Mouse (Mus musculus): ENCODE results near the gene Ifrd2. TPM values are rescaled to one million over a fixed set of nuclear protein-coding genes. Genes with fewer than 3 reads are reported as not detected.

Ifrd2 gene
- polyA plus RNA-seq, 1 experiment = 16.4 TPM

GRCm38 (mm10) chr9:107629411-107629730 lies 41.9 kb downstream of the Ifrd2 start:
- H3K4me3 ChIP-seq (ENCODE audit: control insufficient read depth, low read depth, low read length) = no peak overlapping the region
- peaks cover 46% of the 10 kb centered on the region for H3K4me1 ChIP-seq (ENCODE audit: control insufficient read depth, insufficient read depth, low read length)
- H3K36me3 ChIP-seq (ENCODE audit: control insufficient read depth, insufficient read depth, low read length) = no peaks in the 10 kb centered on the region
- TF ChIP-seq CTCF (IDR thresholded peaks at IDR 0.05; ENCODE audit: control insufficient read depth, insufficient read depth, insufficient replicate concordance, low read depth, low read length) = no peak
- no peak for TF ChIP-seq POLR2A (IDR thresholded peaks at IDR 0.05; ENCODE audit: control insufficient read depth, low read depth, low read length)
- H3K27me3 ChIP-seq (ENCODE audit: control insufficient read depth, insufficient read depth, low read length) = no peaks in the 10 kb centered on the region
- peak overlapping the region; percentile 14; the same call in 1 of the 2 replicates for H3K27ac ChIP-seq (ENCODE audit: control insufficient read depth, insufficient read depth, low read depth, low read length)

- Histone ChIP-seq H3K36me3 (ENCODE audit: control insufficient read depth, insufficient read depth, low read length) (no peaks in the 10 kb centered on the region), H3K27me3 (ENCODE audit: control insufficient read depth, insufficient read depth, low read length) (no peaks in the 10 kb centered on the region), H3K4me3 (ENCODE audit: control insufficient read depth, low read depth, low read length) (no peak overlapping the region), H3K27ac (ENCODE audit: control insufficient read depth, insufficient read depth, low read depth, low read length) (no peak overlapping the region), H3K4me1 (ENCODE audit: control insufficient read depth, insufficient read depth, low read length) (peaks cover 51% of the 10 kb centered on the region)
- TF ChIP-seq CTCF (IDR thresholded peaks at IDR 0.05; ENCODE audit: control insufficient read depth, insufficient read depth, insufficient replicate concordance, low read depth, low read length) = no peak
These were observed 42.5 kb downstream of the Ifrd2 start for GRCm38 (mm10) chr9:107629901-107630425.

GRCm38 (mm10) chr9:107630576-107630975 lies 43.1 kb downstream of the Ifrd2 start:
- Histone ChIP-seq H3K4me1 (ENCODE audit: control insufficient read depth, insufficient read depth, low read length) (peaks cover 53% of the 10 kb centered on the region), H3K36me3 (ENCODE audit: control insufficient read depth, insufficient read depth, low read length) (no peaks in the 10 kb centered on the region), H3K4me3 (ENCODE audit: control insufficient read depth, low read depth, low read length) (no peak overlapping the region), H3K27me3 (ENCODE audit: control insufficient read depth, insufficient read depth, low read length) (no peaks in the 10 kb centered on the region), H3K27ac (ENCODE audit: control insufficient read depth, insufficient read depth, low read depth, low read length) (no peak overlapping the region)
- no peak for TF ChIP-seq CTCF (IDR thresholded peaks at IDR 0.05; ENCODE audit: control insufficient read depth, insufficient read depth, insufficient replicate concordance, low read depth, low read length)
- TF ChIP-seq POLR2A (IDR thresholded peaks at IDR 0.05; ENCODE audit: control insufficient read depth, low read depth, low read length) = no peak

GRCm38 (mm10) chr9:107631311-107631826 lies 43.9 kb downstream of the Ifrd2 start:
- no peaks in the 10 kb centered on the region for H3K36me3 ChIP-seq (ENCODE audit: control insufficient read depth, insufficient read depth, low read length)
- peaks cover 52% of the 10 kb centered on the region for H3K4me1 ChIP-seq (ENCODE audit: control insufficient read depth, insufficient read depth, low read length)
- no peaks in the 10 kb centered on the region for H3K27me3 ChIP-seq (ENCODE audit: control insufficient read depth, insufficient read depth, low read length)
- no peak overlapping the region for H3K27ac ChIP-seq (ENCODE audit: control insufficient read depth, insufficient read depth, low read depth, low read length)
- TF ChIP-seq CTCF (IDR thresholded peaks at IDR 0.05; ENCODE audit: control insufficient read depth, insufficient read depth, insufficient replicate concordance, low read depth, low read length) = no peak
- no peak for TF ChIP-seq POLR2A (IDR thresholded peaks at IDR 0.05; ENCODE audit: control insufficient read depth, low read depth, low read length)
- no peak overlapping the region for H3K4me3 ChIP-seq (ENCODE audit: control insufficient read depth, low read depth, low read length)

GRCm38 (mm10) chr9:107631861-107632260 lies 44.4 kb downstream of the Ifrd2 start:
- Histone ChIP-seq H3K4me3 (ENCODE audit: control insufficient read depth, low read depth, low read length) (no peak overlapping the region), H3K4me1 (ENCODE audit: control insufficient read depth, insufficient read depth, low read length) (peaks cover 47% of the 10 kb centered on the region), H3K27ac (ENCODE audit: control insufficient read depth, insufficient read depth, low read depth, low read length) (no peak overlapping the region; the same call in 1 of the 2 replicates), H3K36me3 (ENCODE audit: control insufficient read depth, insufficient read depth, low read length) (no peaks in the 10 kb centered on the region), H3K27me3 (ENCODE audit: control insufficient read depth, insufficient read depth, low read length) (no peaks in the 10 kb centered on the region)
- no peak for TF ChIP-seq POLR2A (IDR thresholded peaks at IDR 0.05; ENCODE audit: control insufficient read depth, low read depth, low read length)

- TF ChIP-seq POLR2A (IDR thresholded peaks at IDR 0.05; ENCODE audit: control insufficient read depth, low read depth, low read length) (no peak), CTCF (IDR thresholded peaks at IDR 0.05; ENCODE audit: control insufficient read depth, insufficient read depth, insufficient replicate concordance, low read depth, low read length) (no peak)
- Histone ChIP-seq H3K27me3 (ENCODE audit: control insufficient read depth, insufficient read depth, low read length) (no peaks in the 10 kb centered on the region), H3K27ac (ENCODE audit: control insufficient read depth, insufficient read depth, low read depth, low read length) (peak overlapping the region; percentile 99), H3K4me3 (ENCODE audit: control insufficient read depth, low read depth, low read length) (peak overlapping the region; percentile 91), H3K4me1 (ENCODE audit: control insufficient read depth, insufficient read depth, low read length) (peaks cover 49% of the 10 kb centered on the region), H3K36me3 (ENCODE audit: control insufficient read depth, insufficient read depth, low read length) (no peaks in the 10 kb centered on the region)
These were observed 45.0 kb downstream of the Ifrd2 start for GRCm38 (mm10) chr9:107632478-107632877.

- H3K27me3 ChIP-seq (ENCODE audit: control insufficient read depth, insufficient read depth, low read length) = no peaks in the 10 kb centered on the region
- H3K4me1 ChIP-seq (ENCODE audit: control insufficient read depth, insufficient read depth, low read length) = peaks cover 49% of the 10 kb centered on the region
- TF ChIP-seq CTCF (IDR thresholded peaks at IDR 0.05; ENCODE audit: control insufficient read depth, insufficient read depth, insufficient replicate concordance, low read depth, low read length) = no peak
- TF ChIP-seq POLR2A (IDR thresholded peaks at IDR 0.05; ENCODE audit: control insufficient read depth, low read depth, low read length) = peak; percentile 91
- H3K36me3 ChIP-seq (ENCODE audit: control insufficient read depth, insufficient read depth, low read length) = no peaks in the 10 kb centered on the region
- H3K27ac ChIP-seq (ENCODE audit: control insufficient read depth, insufficient read depth, low read depth, low read length) = peak overlapping the region; percentile 99
- peak overlapping the region; percentile 91 for H3K4me3 ChIP-seq (ENCODE audit: control insufficient read depth, low read depth, low read length)
These were observed 45.7 kb downstream of the Ifrd2 start for GRCm38 (mm10) chr9:107633091-107633660.

All from testis, adult 2 months (tissue).